In the genomic region with DNA sequence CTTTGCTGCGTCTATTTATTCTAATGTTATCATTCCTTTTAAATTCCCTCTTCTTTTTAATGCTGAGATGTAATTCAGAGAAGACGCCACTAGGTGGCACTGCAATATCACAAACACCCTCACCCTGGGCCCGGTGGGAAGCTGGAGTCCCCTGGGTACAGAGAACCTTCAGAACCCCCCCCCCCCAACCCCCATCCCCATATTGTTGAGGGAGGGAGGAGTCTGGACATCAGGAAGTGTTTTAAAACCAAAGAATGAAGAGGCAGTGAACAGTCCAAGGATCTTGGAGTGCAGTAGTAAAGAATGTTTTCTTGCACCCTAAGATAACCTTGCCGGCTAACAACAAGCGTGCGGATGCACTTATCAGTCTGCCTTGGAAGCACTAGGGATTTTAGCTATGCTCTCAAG, we compare ENCODE assay signal across 9 mouse cellular contexts. TPM values are rescaled to one million over a fixed set of nuclear protein-coding genes. Genes with fewer than 3 reads are reported as not detected.
A peak's percentile ranks its signal among the peaks of the same experiment; 100 is the strongest.
DNase-seq lines count a peak whose midpoint lies in the region; ATAC-seq lines count a peak whose summit lies in the region.
"Had no signal": no experiment of that assay in that cellular context is flagged by ENCODE, and none has a peak within 500 bp of the region (broad histone marks: within the 10 kb centered on the region; RNA-seq: fewer than 3 reads in every experiment).

No protein-coding gene starts in this region.

- H3K27ac ChIP-seq in heart, embryonic 16.5 days (ENCODE audit: low read length) = no peak overlapping the region
- no peak overlapping the region for H3K27ac ChIP-seq in limb, embryonic 13.5 days
- no peak overlapping the region for H3K27ac ChIP-seq in neural tube, embryonic 12.5 days

- peak overlapping the region; percentile 28; the same call in 1 of the 2 replicates for H3K4me2 ChIP-seq in heart, embryonic 16.5 days (ENCODE audit: low read depth, low read length)
- no peak overlapping the region for H3K4me2 ChIP-seq in limb, embryonic 13.5 days (replicated peaks)
- no peak overlapping the region for H3K4me2 ChIP-seq in neural tube, embryonic 12.5 days (replicated peaks)

- no peak overlapping the region for H3K9ac ChIP-seq in heart, embryonic 16.5 days (ENCODE audit: low read length)
- H3K9ac ChIP-seq in limb, embryonic 13.5 days = no peak overlapping the region
- H3K9ac ChIP-seq in neural tube, embryonic 12.5 days = no peak overlapping the region

- no peaks in the 10 kb centered on the region for H3K36me3 ChIP-seq in heart, embryonic 16.5 days (ENCODE audit: control insufficient read depth, insufficient read depth)
- H3K36me3 ChIP-seq in limb, embryonic 13.5 days = no peaks in the 10 kb centered on the region
- H3K36me3 ChIP-seq in neural tube, embryonic 12.5 days = no peaks in the 10 kb centered on the region

- H3K27me3 ChIP-seq in heart, embryonic 16.5 days (ENCODE audit: control insufficient read depth, insufficient read depth, low read length) = peaks cover 4% of the 10 kb centered on the region; the same call in 1 of the 2 replicates
- no peaks in the 10 kb centered on the region for H3K27me3 ChIP-seq in limb, embryonic 13.5 days
- H3K27me3 ChIP-seq in neural tube, embryonic 12.5 days (replicated peaks) = no peaks in the 10 kb centered on the region

- H3K4me3 ChIP-seq in heart, embryonic 16.5 days (ENCODE audit: low read length) = no peak overlapping the region
- H3K4me3 ChIP-seq in limb, embryonic 13.5 days = no peak overlapping the region
- H3K4me3 ChIP-seq in neural tube, embryonic 12.5 days = no peak overlapping the region

- peak; percentile 31 for DNase-seq in adrenal gland, postnatal 14 days
- no peak for DNase-seq in adrenal gland, adult 2 months
- peak; percentile 64 for DNase-seq in 3T3-L1 (ENCODE audit: low read depth, low spot score)
- DNase-seq in cerebellum, postnatal 10 days = peak; percentile 51 to 52
- DNase-seq in frontal cortex, postnatal 25 days (ENCODE audit: low spot score in 2 of 2) = no peak

- peak; percentile 77 for ATAC-seq in heart, embryonic 16.5 days (replicated peaks; ENCODE audit: extremely low read depth, insufficient read depth, low FRiP score)
- peak; percentile 57; the same call in 1 of the 2 replicates for ATAC-seq in limb, embryonic 13.5 days (ENCODE audit: low FRiP score, low read depth)
- peak; percentile 81 for ATAC-seq in neural tube, embryonic 12.5 days (ENCODE audit: low FRiP score, low read depth)

- peaks cover 6% of the 10 kb centered on the region; the same call in 1 of the 2 replicates for H3K4me1 ChIP-seq in heart, embryonic 16.5 days (ENCODE audit: control insufficient read depth, insufficient read depth, low read length)
- no peaks in the 10 kb centered on the region for H3K4me1 ChIP-seq in limb, embryonic 13.5 days
- H3K4me1 ChIP-seq in neural tube, embryonic 12.5 days = no peaks in the 10 kb centered on the region

- WGBS in heart, embryonic 16.5 days = 10% methylated on average over 6 of the region's 6 CpGs
- WGBS in limb, embryonic 13.5 days = 42% methylated on average over 6 of the region's 6 CpGs
- 47% methylated on average over 6 of the region's 6 CpGs for WGBS in neural tube, embryonic 12.5 days

- no peaks in the 10 kb centered on the region for H3K9me3 ChIP-seq in heart, embryonic 16.5 days (replicated peaks; ENCODE audit: control insufficient read depth, low read length)
- H3K9me3 ChIP-seq in limb, embryonic 13.5 days = no peaks in the 10 kb centered on the region
- H3K9me3 ChIP-seq in neural tube, embryonic 12.5 days = no peaks in the 10 kb centered on the region

RNA-seq across cellular contexts. Expression of a gene that starts 32.2 kb away (rescaled TPM):
- total RNA-seq in adrenal gland, postnatal 14 days (2021) = 9.1 and 9.5 TPM in 2 replicates
- total RNA-seq in adrenal gland, adult 2 months (2021) = 1 to 10 TPM; 3.9 to 5.6 TPM
- polyA plus RNA-seq in adrenal gland, adult 2 months (2012; rRNA removed) = 1.7 TPM in 2 replicates
- polyA plus RNA-seq in heart, embryonic 16.5 days (2015; fragmentation: Nextera tagmentation; extraction: Ambion mirVana) = 0.67 and 1.4 TPM in 2 replicates
- 0.09 and 0.11 TPM in 2 replicates for polyA plus RNA-seq in limb, embryonic 13.5 days (2015; fragmentation: Nextera tagmentation; extraction: Ambion mirVana)
- polyA plus RNA-seq in neural tube, embryonic 12.5 days (2016; fragmentation: Nextera tagmentation; extraction: Ambion mirVana) = 0.10 and 0.14 TPM in 2 replicates
- total RNA-seq: hematopoietic stem cell, adult 5-6 weeks had no signal

RNA-seq across cellular contexts. Expression of a gene that starts 32.3 kb away (rescaled TPM):
- total RNA-seq in adrenal gland, postnatal 14 days (2021) = 3.5 and 3.9 TPM in 2 replicates
- total RNA-seq in adrenal gland, adult 2 months (2021) = 1 to 10 TPM; 1.8 to 3.5 TPM
- 0.74 and 0.84 TPM in 2 replicates for polyA plus RNA-seq in adrenal gland, adult 2 months (2012; rRNA removed)
- polyA plus RNA-seq in heart, embryonic 16.5 days (2015; fragmentation: Nextera tagmentation; extraction: Ambion mirVana) = 0.59 and 0.95 TPM in 2 replicates
- polyA plus RNA-seq in limb, embryonic 13.5 days (2015; fragmentation: Nextera tagmentation; extraction: Ambion mirVana) = 0.05 and 0.09 TPM in 2 replicates
- 0.23 and 0.24 TPM in 2 replicates for polyA plus RNA-seq in neural tube, embryonic 12.5 days (2016; fragmentation: Nextera tagmentation; extraction: Ambion mirVana)
- total RNA-seq: hematopoietic stem cell, adult 5-6 weeks had no signal

Comparison
In these comparisons a context has a peak if more than half of its experiments do, and no peak if none do; other contexts are left out.
1. DNase-seq: peak in adrenal gland, postnatal 14 days (single experiment), 3T3-L1 (single experiment) and cerebellum, postnatal 10 days (2 of 2); none in adrenal gland, adult 2 months (single experiment) and frontal cortex, postnatal 25 days (0 of 2).
2. Peak in every context shown above with its lines, with median percentiles within 50 percentile points of each other: ATAC-seq.